Mouse (Mus musculus) ES-E14 (cell line): ENCODE measurements around the gene Ypel2.

Experiments
- HCFC1 ChIP-seq: IDR thresholded peaks from 2 replicates; pipeline ENCODE4 v1.6.1; 2012; ENCODE audit warnings: low read length, inconsistent platforms, borderline replicate concordance; ENCODE audit not compliant: insufficient read depth
- MAFK ChIP-seq: IDR thresholded peaks from 2 replicates; pipeline ENCODE4 v1.6.1; 2014; ENCODE audit warnings: mild to moderate bottlenecking, low read depth, low read length, inconsistent platforms; ENCODE audit not compliant: insufficient read depth

GRCm38 (mm10) chr11:86924629-86925028 is 68.9 kb downstream of the Ypel2 start:
- no peak for TF ChIP-seq HCFC1
- TF ChIP-seq MAFK: no peak
